Mouse (Mus musculus) liver, embryonic 15.5 days (tissue): ENCODE data around the gene Rgs3. TPM values are rescaled to one million over a fixed set of nuclear protein-coding genes. Genes with fewer than 3 reads are reported as not detected.

Experiments used
- ATAC-seq: fragments of 200-750 bp; cut with Nextera tagmentation; 2 replicates; pipeline ENCODE4 v1.8.0; 2017; ENCODE audit warnings: moderate number of reproducible peaks, mild to moderate bottlenecking, moderate library complexity; ENCODE audit not compliant: insufficient read depth
- H3K27ac ChIP-seq: fragments of 300-500 bp; sonication (generic); replicated peaks from 2 replicates; pipeline ENCODE4 v1.5.1; 2015; ENCODE audit warnings: mild to moderate bottlenecking, inconsistent platforms
- H3K27me3 ChIP-seq: fragments of 300-500 bp; sonication (generic); 2 replicates; pipeline ENCODE4 v1.6.1; 2015; ENCODE audit warnings: mild to moderate bottlenecking, inconsistent platforms
- H3K36me3 ChIP-seq: fragments of 300-500 bp; sonication (generic); replicated peaks from 2 replicates; pipeline ENCODE4 v1.6.1; 2015; ENCODE audit warnings: moderate library complexity, mild to moderate bottlenecking, inconsistent platforms
- H3K4me1 ChIP-seq: fragments of 300-500 bp; sonication (generic); replicated peaks from 2 replicates; pipeline ENCODE4 v1.6.1; 2015; ENCODE audit warnings: inconsistent platforms
- H3K4me2 ChIP-seq: fragments of 300-500 bp; sonication (generic); 2 replicates; pipeline ENCODE4 v1.6.1; 2015; ENCODE audit warnings: moderate library complexity, mild to moderate bottlenecking, inconsistent platforms
- H3K4me3 ChIP-seq: fragments of 300-500 bp; sonication (generic); replicated peaks from 2 replicates; pipeline ENCODE4 v1.5.1; 2015; ENCODE audit warnings: mild to moderate bottlenecking, inconsistent platforms
- H3K9ac ChIP-seq: fragments of 300-500 bp; sonication (generic); 2 replicates; pipeline ENCODE4 v1.6.1; 2015; ENCODE audit warnings: moderate library complexity, mild to moderate bottlenecking, inconsistent platforms
- H3K9me3 ChIP-seq: fragments of 300-500 bp; sonication (generic); replicated peaks from 2 replicates; pipeline ENCODE4 v1.6.1; 2016; ENCODE audit warnings: inconsistent platforms
- WGBS: fragments of 180-500 bp; shearing (Covaris S2); methylation state at CpG from one replicate; pipeline ENCODE4 v1.1.7; 2015; ENCODE audit warnings: mixed read lengths; ENCODE audit not compliant: insufficient replicate concordance; 5-methylcytosine and 5-hydroxymethylcytosine counted together
- polyA plus RNA-seq: library from polyadenylated mRNA; unstranded; fragments of >200 nt; fragmentation: Nextera tagmentation; extraction: Ambion mirVana; gene quantifications from 2 replicates; pipeline ENCODE4 v1.2.1, GENCODE M21; 2015

Gene Rgs3
- polyA plus RNA-seq, 1 experiment from 2014 or later: 5.4 TPM

DNA sequence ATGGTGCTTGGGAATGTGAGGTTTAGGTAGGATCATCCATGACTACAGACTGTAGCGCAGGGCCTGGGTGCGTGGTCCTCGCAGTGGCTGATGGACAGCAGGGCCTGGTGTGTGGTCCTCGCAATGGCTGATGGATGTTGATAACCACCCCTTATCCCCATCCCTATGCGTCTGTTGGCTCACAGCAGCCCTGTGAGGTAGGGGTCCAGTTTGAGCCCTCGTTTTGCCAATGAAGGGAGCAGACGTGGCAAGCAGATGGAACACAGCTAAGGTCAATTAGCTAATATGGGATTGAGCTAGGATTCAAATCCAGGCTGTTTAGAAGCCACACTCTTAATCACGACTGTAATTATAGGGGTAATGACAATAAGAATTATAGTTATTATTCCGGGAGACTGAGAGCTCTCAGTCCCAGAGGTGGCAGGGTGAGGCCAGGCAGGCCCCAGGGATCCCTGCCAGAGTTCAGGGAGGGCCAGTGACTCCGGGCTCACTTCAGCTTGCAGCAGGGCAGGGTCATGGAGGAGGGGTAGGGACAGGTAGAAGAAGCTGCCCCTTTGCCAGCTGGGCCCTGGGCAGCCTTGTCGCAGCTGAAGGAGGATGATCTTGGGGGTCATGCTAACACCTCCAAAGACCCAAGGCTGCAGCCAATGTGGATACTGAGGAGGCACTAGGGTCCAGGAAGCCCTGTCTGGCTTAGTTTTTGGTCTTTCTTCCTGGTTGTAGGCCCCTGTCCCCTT is 135.2 kb downstream of the Rgs3 start:
- WGBS: 66% methylated on average over 11 of the region's 11 CpGs
- no peaks in the 10 kb centered on the region for H3K9me3 ChIP-seq
- no peak overlapping the region for H3K4me2 ChIP-seq
- no peak overlapping the region for H3K4me3 ChIP-seq
- no peak overlapping the region for H3K9ac ChIP-seq
- H3K36me3 ChIP-seq: no peaks in the 10 kb centered on the region
- ATAC-seq: no peak
- H3K4me1 ChIP-seq: 0 out of 2 replicates have a peak, but pooled peaks cover 4% of the 10 kb centered on the region
- no peaks in the 10 kb centered on the region for H3K27me3 ChIP-seq
- no peak overlapping the region for H3K27ac ChIP-seq

- ATAC-seq: 0 out of 2 replicates have a peak, but pooled peaks have one; percentile 20
- Histone ChIP-seq H3K36me3 (no peaks in the 10 kb centered on the region), H3K27ac (no peak overlapping the region), H3K9ac (no peak overlapping the region), H3K4me3 (no peak overlapping the region), H3K9me3 (no peaks in the 10 kb centered on the region), H3K4me1 (0 out of 2 replicates have a peak, but pooled peaks cover 4% of the 10 kb centered on the region), H3K4me2 (no peak overlapping the region), H3K27me3 (no peaks in the 10 kb centered on the region)
- WGBS: 29% methylated on average over 8 of the region's 8 CpGs
Observed at GRCm38 (mm10) chr4:62695523-62695922, 135.9 kb downstream of the Rgs3 start.

GRCm38 (mm10) chr4:62695946-62696345 is 136.3 kb downstream of the Rgs3 start:
- Histone ChIP-seq H3K9ac (no peak overlapping the region), H3K4me1 (0 out of 2 replicates have a peak, but pooled peaks cover 4% of the 10 kb centered on the region), H3K4me2 (no peak overlapping the region), H3K9me3 (no peaks in the 10 kb centered on the region), H3K27ac (no peak overlapping the region), H3K4me3 (no peak overlapping the region), H3K36me3 (no peaks in the 10 kb centered on the region), H3K27me3 (no peaks in the 10 kb centered on the region)
- no peak for ATAC-seq
- WGBS: 70% methylated on average over 13 of the region's 13 CpGs

DNA sequence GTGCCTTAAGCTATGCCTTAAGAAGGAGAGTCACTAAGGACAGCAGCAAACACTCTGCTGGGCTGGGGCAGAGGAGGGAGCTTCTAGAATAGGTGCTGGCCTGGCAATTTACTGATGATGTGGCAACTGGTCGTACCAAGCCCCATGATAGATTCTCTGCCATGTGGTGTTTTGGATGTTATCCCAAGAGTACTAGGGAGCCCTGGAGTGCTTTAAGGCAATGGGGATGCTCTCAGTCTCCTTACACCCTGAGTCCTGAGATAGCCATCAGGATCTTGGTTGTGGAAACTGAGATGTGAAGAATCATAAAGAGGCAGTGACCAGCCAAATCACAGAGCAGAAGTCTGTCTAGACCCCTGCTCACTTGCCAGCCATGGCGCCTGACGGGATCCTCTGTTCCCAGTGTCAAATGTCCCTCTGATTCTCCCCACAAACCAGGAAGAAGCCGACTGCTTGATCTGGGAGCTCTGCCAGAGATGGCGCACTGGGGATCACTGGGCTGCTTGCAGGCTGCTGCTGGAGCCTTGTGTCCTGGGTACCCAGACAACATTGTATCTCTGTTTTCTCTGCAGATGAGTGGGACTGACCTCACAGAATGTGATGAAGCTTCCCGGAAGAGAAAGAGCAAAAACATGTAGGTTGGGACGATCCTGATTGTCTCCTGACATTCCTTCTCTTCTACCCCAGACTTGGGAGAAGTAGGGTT is 137.2 kb downstream of the Rgs3 start:
- no peaks in the 10 kb centered on the region for H3K27me3 ChIP-seq
- no peak overlapping the region for H3K27ac ChIP-seq
- 44% methylated on average over 7 of the region's 7 CpGs for WGBS
- no peak overlapping the region for H3K9ac ChIP-seq
- no peak for ATAC-seq
- H3K4me3 ChIP-seq: no peak overlapping the region
- 0 out of 2 replicates have a peak, but pooled peaks cover 4% of the 10 kb centered on the region for H3K4me1 ChIP-seq
- H3K9me3 ChIP-seq: no peaks in the 10 kb centered on the region
- no peak overlapping the region for H3K4me2 ChIP-seq
- H3K36me3 ChIP-seq: 0 out of 2 replicates have a peak, but pooled peaks cover 5% of the 10 kb centered on the region

GRCm38 (mm10) chr4:62697469-62697868 is 137.8 kb downstream of the Rgs3 start:
- H3K4me3 ChIP-seq: no peak overlapping the region
- H3K4me1 ChIP-seq: 0 out of 2 replicates have a peak, but pooled peaks cover 4% of the 10 kb centered on the region
- H3K4me2 ChIP-seq: no peak overlapping the region
- H3K9ac ChIP-seq: no peak overlapping the region
- 10% methylated on average over 2 of the region's 2 CpGs for WGBS
- H3K27me3 ChIP-seq: no peaks in the 10 kb centered on the region
- no peak for ATAC-seq
- H3K27ac ChIP-seq: no peak overlapping the region
- 0 out of 2 replicates have a peak, but pooled peaks cover 5% of the 10 kb centered on the region for H3K36me3 ChIP-seq
- H3K9me3 ChIP-seq: no peaks in the 10 kb centered on the region

DNA sequence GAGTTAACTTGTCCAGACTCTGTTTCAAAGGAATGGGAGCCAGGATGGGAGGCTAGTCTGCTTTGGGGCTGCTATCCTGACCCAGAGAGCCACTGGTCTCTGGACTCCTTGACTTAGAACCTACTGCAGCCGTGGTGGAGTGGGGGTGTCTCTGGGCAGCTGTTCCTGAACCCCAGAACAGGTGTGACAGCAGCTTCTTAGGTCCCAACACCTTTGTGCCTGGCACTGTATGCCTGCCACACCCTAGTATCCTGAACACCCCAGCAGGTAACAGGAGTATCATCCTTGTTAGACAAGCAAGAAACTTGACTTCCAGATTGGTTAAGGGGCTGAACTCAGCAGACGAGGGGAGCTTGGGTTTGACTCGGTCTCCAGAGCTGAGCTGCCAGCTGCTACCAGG is 138.9 kb downstream of the Rgs3 start:
- Histone ChIP-seq H3K4me2 (no peak overlapping the region), H3K36me3 (0 out of 2 replicates have a peak, but pooled peaks cover 5% of the 10 kb centered on the region), H3K27ac (no peak overlapping the region), H3K9ac (no peak overlapping the region), H3K4me3 (no peak overlapping the region), H3K27me3 (no peaks in the 10 kb centered on the region), H3K4me1 (0 out of 2 replicates have a peak, but pooled peaks cover 4% of the 10 kb centered on the region), H3K9me3 (no peaks in the 10 kb centered on the region)
- WGBS: 42% methylated on average over 3 of the region's 3 CpGs
- no peak for ATAC-seq

- Histone ChIP-seq H3K4me3 (peak overlapping the region; percentile 29), H3K27ac (no peak overlapping the region), H3K4me1 (0 out of 2 replicates have a peak, but pooled peaks cover 4% of the 10 kb centered on the region), H3K36me3 (0 out of 2 replicates have a peak, but pooled peaks cover 5% of the 10 kb centered on the region), H3K9me3 (no peaks in the 10 kb centered on the region), H3K27me3 (no peaks in the 10 kb centered on the region), H3K9ac (no peak overlapping the region), H3K4me2 (peak overlapping the region; percentile 32)
- whole genome bisulfite sequencing: 7% methylated on average over 10 of the region's 10 CpGs
- ATAC-seq: peak; percentile 66
Observed at GRCm38 (mm10) chr4:62699191-62699812, 139.7 kb downstream of the Rgs3 start.

DNA sequence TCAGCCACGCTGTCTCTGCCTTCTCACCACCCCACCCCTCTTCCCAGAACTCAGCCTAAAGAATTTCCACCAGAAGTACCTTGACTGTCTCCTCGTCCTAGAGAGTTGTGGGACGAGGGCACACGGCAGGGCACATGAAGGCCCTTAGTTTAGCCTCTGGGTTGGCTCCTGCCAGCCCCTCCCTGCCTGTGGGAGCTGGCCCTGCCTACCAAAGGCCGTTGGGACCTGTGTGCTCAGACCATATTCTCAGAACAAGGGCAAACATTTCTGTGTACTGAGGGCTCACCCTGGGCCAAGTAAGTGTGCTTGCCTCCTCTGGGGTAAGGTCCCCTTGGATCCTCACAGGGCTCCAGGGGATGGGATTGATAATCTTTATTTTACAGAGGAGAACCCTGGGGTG is 140.8 kb downstream of the Rgs3 start:
- Histone ChIP-seq H3K9ac (no peak overlapping the region), H3K4me2 (0 out of 2 replicates have a peak overlapping the region, but pooled peaks have one; percentile 32), H3K27ac (no peak overlapping the region), H3K4me3 (no peak overlapping the region), H3K9me3 (no peaks in the 10 kb centered on the region), H3K36me3 (0 out of 2 replicates have a peak, but pooled peaks cover 5% of the 10 kb centered on the region), H3K27me3 (no peaks in the 10 kb centered on the region), H3K4me1 (0 out of 2 replicates have a peak, but pooled peaks cover 4% of the 10 kb centered on the region)
- no peak for ATAC-seq
- 51% methylated on average over 5 of the region's 5 CpGs for WGBS

- Histone ChIP-seq H3K4me2 (no peak overlapping the region), H3K9me3 (no peaks in the 10 kb centered on the region), H3K27me3 (no peaks in the 10 kb centered on the region), H3K9ac (no peak overlapping the region), H3K36me3 (0 out of 2 replicates have a peak, but pooled peaks cover 5% of the 10 kb centered on the region), H3K4me3 (no peak overlapping the region), H3K4me1 (0 out of 2 replicates have a peak, but pooled peaks cover 4% of the 10 kb centered on the region), H3K27ac (no peak overlapping the region)
- 59% methylated on average over 9 of the region's 9 CpGs for WGBS
- no peak for ATAC-seq
Observed at GRCm38 (mm10) chr4:62703151-62703550, 143.5 kb downstream of the Rgs3 start.

DNA sequence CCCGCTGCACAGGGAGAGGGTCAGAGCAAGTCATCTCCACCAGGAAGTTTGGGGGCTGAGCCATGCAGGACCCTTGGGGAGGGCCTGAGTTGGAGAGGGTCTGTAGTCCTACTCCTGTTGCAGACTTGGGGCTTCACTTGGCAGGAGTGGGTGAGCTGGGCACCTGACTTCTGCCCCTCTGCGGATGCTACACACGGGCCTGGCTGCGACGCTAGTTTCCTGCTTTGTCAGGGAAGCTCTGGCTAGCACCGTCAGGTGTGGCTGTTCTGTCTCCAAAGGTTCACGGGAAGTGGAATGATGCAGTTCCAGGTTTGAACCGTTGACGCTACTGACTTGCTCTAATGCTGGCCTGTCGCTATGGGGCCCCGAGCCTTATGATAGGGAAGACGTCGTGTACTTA is 144.6 kb downstream of the Rgs3 start:
- WGBS: 80% methylated on average over 13 of the region's 13 CpGs
- no peak overlapping the region for H3K4me2 ChIP-seq
- no peak for ATAC-seq
- no peaks in the 10 kb centered on the region for H3K27me3 ChIP-seq
- 0 out of 2 replicates have a peak, but pooled peaks cover 5% of the 10 kb centered on the region for H3K36me3 ChIP-seq
- H3K4me3 ChIP-seq: no peak overlapping the region
- H3K9me3 ChIP-seq: no peaks in the 10 kb centered on the region
- H3K27ac ChIP-seq: no peak overlapping the region
- H3K9ac ChIP-seq: no peak overlapping the region
- 0 out of 2 replicates have a peak, but pooled peaks cover 2% of the 10 kb centered on the region for H3K4me1 ChIP-seq

DNA sequence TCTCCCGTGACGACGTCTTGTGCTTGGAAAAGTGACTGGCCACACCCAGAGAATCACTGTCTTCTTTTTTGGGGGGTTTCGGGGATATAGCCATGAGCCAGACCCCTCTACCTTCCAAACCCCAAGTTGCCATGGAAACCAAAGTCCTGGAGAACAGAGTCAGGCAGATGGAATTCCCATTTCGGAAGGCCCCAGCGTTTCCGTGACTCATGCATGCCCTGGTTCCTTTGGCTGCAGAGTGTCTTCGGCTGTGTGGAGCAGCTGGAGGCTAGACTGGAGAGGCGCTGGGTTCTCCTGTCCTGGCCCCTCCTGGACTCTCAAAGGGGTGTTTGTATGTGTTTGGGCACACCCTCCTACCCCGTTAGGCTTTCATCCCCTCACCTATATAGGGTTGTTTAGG is 145.4 kb downstream of the Rgs3 start:
- Histone ChIP-seq H3K4me2 (no peak overlapping the region), H3K4me3 (no peak overlapping the region), H3K27ac (no peak overlapping the region), H3K4me1 (no peaks in the 10 kb centered on the region), H3K9me3 (no peaks in the 10 kb centered on the region), H3K9ac (no peak overlapping the region), H3K36me3 (0 out of 2 replicates have a peak, but pooled peaks cover 5% of the 10 kb centered on the region), H3K27me3 (no peaks in the 10 kb centered on the region)
- no peak for ATAC-seq
- 71% methylated on average over 10 of the region's 10 CpGs for WGBS
